Mouse (Mus musculus) yolk sac, embryonic 10.5 days (tissue): ENCODE measurements around the gene Ccser2.
"Not testable (repeated sequence)": the region's sequence is repeated elsewhere in the genome, so short reads cannot be mapped to it uniquely, and the experiment has no call there.

Source experiments
- DNase-seq: peaks from one replicate; pipeline ENCODE4 v3.0.0-alpha.2; 2017; ENCODE audit warnings: low spot score

The Ccser2 gene

GRCm38 (mm10) chr14:36968628-36969147, at the start of gene Ccser2:
Gene Ccser2 (minus strand): TSS chr14:36968777.
- DNase-seq, result peak; percentile 97

- peak; percentile 13 for DNase-seq
These were observed 47.3 kb upstream of the Ccser2 start for GRCm38 (mm10) chr14:37015894-37016293.

- no peak for DNase-seq
These were observed 45.1 kb upstream of the Ccser2 start for GRCm38 (mm10) chr14:37013644-37014043.

- no peak for DNase-seq
These were observed 41.1 kb upstream of the Ccser2 start for GRCm38 (mm10) chr14:37009686-37010085.

GRCm38 (mm10) chr14:37006489-37006888, 37.9 kb upstream of the Ccser2 start:
- DNase-seq, result no peak

- DNase-seq, result no peak
These were observed 37.3 kb upstream of the Ccser2 start for GRCm38 (mm10) chr14:37005865-37006264.

GRCm38 (mm10) chr14:37003431-37004095, 35.0 kb upstream of the Ccser2 start:
- no peak for DNase-seq

- no peak for DNase-seq
These were observed 34.3 kb upstream of the Ccser2 start for GRCm38 (mm10) chr14:37002852-37003251.

- not testable (repeated sequence) for DNase-seq
These were observed 32.2 kb upstream of the Ccser2 start for GRCm38 (mm10) chr14:37000780-37001179.

- peak; percentile 31 for DNase-seq
These were observed 21.2 kb upstream of the Ccser2 start for GRCm38 (mm10) chr14:36989784-36990183.

GRCm38 (mm10) chr14:36985693-36986092, 17.1 kb upstream of the Ccser2 start:
- DNase-seq, result no peak

GRCm38 (mm10) chr14:36975019-36975418, 6.4 kb upstream of the Ccser2 start:
- no peak for DNase-seq

GRCm38 (mm10) chr14:36971211-36971610, 2.6 kb upstream of the Ccser2 start:
- peak; percentile 60 for DNase-seq

GRCm38 (mm10) chr14:36969861-36970420, 1.4 kb upstream of the Ccser2 start:
- peak; percentile 19 for DNase-seq

- no peak for DNase-seq
These were observed 425 bp downstream of the Ccser2 start for GRCm38 (mm10) chr14:36968076-36968627.

GRCm38 (mm10) chr14:36965421-36965820, 3.2 kb downstream of the Ccser2 start:
- DNase-seq, result no peak

GRCm38 (mm10) chr14:36962477-36962876, 6.1 kb downstream of the Ccser2 start:
- DNase-seq, result no peak

GRCm38 (mm10) chr14:36957719-36958118, 10.9 kb downstream of the Ccser2 start:
- no peak for DNase-seq

GRCm38 (mm10) chr14:36957261-36957660, 11.3 kb downstream of the Ccser2 start:
- no peak for DNase-seq

GRCm38 (mm10) chr14:36956717-36957116, 11.9 kb downstream of the Ccser2 start:
- DNase-seq, result no peak

GRCm38 (mm10) chr14:36952687-36953426, 15.7 kb downstream of the Ccser2 start:
- DNase-seq, result no peak

- DNase-seq, result no peak
These were observed 16.4 kb downstream of the Ccser2 start for GRCm38 (mm10) chr14:36952142-36952541.

GRCm38 (mm10) chr14:36942716-36943115, 25.9 kb downstream of the Ccser2 start:
- DNase-seq, result no peak
